Mouse (Mus musculus) intestine, embryonic 14.5 days (tissue): ENCODE results near the gene Psma5. TPM values are rescaled to one million over a fixed set of nuclear protein-coding genes. Genes with fewer than 3 reads are reported as not detected.

Experiments
- ATAC-seq: fragments of 200-750 bp; cut with Nextera tagmentation; replicated peaks from 2 replicates; pipeline ENCODE4 v1.8.0; 2017; ENCODE audit warnings: low read depth, moderate number of reproducible peaks, moderate TSS enrichment, moderate library complexity; ENCODE audit not compliant: low FRiP score, low TSS enrichment
- DNase-seq: peaks from one replicate; pipeline ENCODE4 v3.0.0-alpha.2; 2018; ENCODE audit warnings: low spot score
- H3K27ac ChIP-seq: fragments of 300-500 bp; sonication (generic); 2 replicates; pipeline ENCODE4 v1.5.1; 2014; ENCODE audit warnings: low read depth, mild to moderate bottlenecking, control low read depth
- H3K27me3 ChIP-seq: fragments of 300-500 bp; sonication (generic); replicated peaks from 2 replicates; pipeline ENCODE4 v1.6.1; 2014; ENCODE audit warnings: low read length, control low read depth; ENCODE audit not compliant: control insufficient read depth, insufficient read depth
- H3K36me3 ChIP-seq: fragments of 300-500 bp; sonication (generic); 2 replicates; pipeline ENCODE4 v1.6.1; 2014; ENCODE audit warnings: low read length, control low read depth; ENCODE audit not compliant: control insufficient read depth, insufficient read depth
- H3K4me1 ChIP-seq: fragments of 300-500 bp; sonication (generic); replicated peaks from 2 replicates; pipeline ENCODE4 v1.6.1; 2014; ENCODE audit warnings: low read length, control low read depth, mixed read lengths; ENCODE audit not compliant: control insufficient read depth, insufficient read depth
- H3K4me2 ChIP-seq: fragments of 300-500 bp; sonication (generic); 2 replicates; pipeline ENCODE4 v1.6.1; 2014; ENCODE audit warnings: low read length
- H3K4me3 ChIP-seq: fragments of 300-500 bp; sonication (generic); 2 replicates; pipeline ENCODE4 v1.5.1; 2014; ENCODE audit warnings: low read depth, low read length, control low read depth, mixed read lengths
- H3K9ac ChIP-seq: fragments of 300-500 bp; sonication (generic); 2 replicates; pipeline ENCODE4 v1.6.1; 2014; ENCODE audit warnings: mild to moderate bottlenecking, low read length
- H3K9me3 ChIP-seq: fragments of 300-500 bp; sonication (generic); 2 replicates; pipeline ENCODE4 v1.6.1; 2016; ENCODE audit warnings: low read length, control low read depth; ENCODE audit not compliant: control insufficient read depth
- WGBS: fragments of 180-500 bp; shearing (Covaris S2); extraction: QIAGEN DNeasy Blood & Tissue Kit; methylation state at CpG from one replicate; pipeline ENCODE4 v1.1.7; 2014; 5-methylcytosine and 5-hydroxymethylcytosine counted together
- polyA plus RNA-seq: library from polyadenylated mRNA; unstranded; fragments of >200 nt; fragmentation: Nextera tagmentation; extraction: Ambion mirVana; gene quantifications from 2 replicates; pipeline ENCODE4 v1.2.1, GENCODE M21; 2014

Psma5 gene
- polyA plus RNA-seq, 1 experiment from 2014 or later, result 319 TPM

DNA sequence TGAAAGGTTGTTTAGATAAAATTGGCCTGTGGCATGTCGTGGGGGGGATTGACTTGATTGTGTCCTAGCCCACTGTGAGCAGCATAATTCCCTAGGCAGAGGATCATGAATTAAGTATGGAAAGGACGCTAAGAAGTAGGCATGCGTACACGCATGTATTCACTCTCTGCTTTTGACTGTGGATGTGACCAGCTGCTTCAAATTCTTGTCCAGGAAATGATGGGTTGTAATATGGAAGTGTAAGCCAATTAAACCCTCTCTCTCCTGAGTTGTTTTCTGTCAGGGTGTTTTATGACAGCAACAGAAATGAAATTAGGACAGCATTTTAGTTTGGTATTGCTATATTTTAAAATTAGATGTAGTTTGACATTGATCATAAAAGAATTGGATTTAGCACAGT, 68.1 kb downstream of the Psma5 start:
- Histone ChIP-seq H3K27ac (no peak overlapping the region), H3K9ac (no peak overlapping the region), H3K4me2 (no peak overlapping the region), H3K4me1 (no peaks in the 10 kb centered on the region), H3K4me3 (no peak overlapping the region), H3K9me3 (no peaks in the 10 kb centered on the region), H3K27me3 (no peaks in the 10 kb centered on the region), H3K36me3 (no peaks in the 10 kb centered on the region)
- DNase-seq (no peak), ATAC-seq (no peak)
- 85% methylated on average over 4 of the region's 4 CpGs for WGBS

DNA sequence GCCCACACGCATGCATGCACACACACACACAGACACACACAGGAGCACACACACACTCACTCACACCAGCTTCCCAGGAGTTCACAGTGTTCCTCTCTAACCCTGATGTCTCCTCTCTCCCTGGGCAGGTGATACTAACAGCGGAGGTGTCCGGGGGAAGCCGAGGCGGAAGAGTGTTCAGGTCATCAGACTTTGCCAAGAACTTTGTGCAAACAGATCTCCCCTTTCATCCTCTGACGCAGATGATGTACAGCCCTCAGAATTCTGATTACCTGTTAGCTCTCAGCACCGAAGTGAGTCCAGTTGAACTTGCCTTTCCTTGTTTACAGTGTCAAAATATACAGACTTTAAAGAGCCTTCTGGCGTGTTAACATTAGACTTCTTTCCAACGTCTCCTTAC, 68.8 kb downstream of the Psma5 start:
- DNase-seq, result no peak
- WGBS, result 79% methylated on average over 9 of the region's 9 CpGs
- Histone ChIP-seq H3K27ac (no peak overlapping the region), H3K4me3 (no peak overlapping the region), H3K36me3 (no peaks in the 10 kb centered on the region), H3K9me3 (no peaks in the 10 kb centered on the region), H3K27me3 (no peaks in the 10 kb centered on the region), H3K4me2 (no peak overlapping the region), H3K4me1 (no peaks in the 10 kb centered on the region), H3K9ac (no peak overlapping the region)
- ATAC-seq, result no peak

GRCm38 (mm10) chr3:108327275-108327674, 70.5 kb downstream of the Psma5 start:
- Histone ChIP-seq H3K9me3 (no peaks in the 10 kb centered on the region), H3K4me1 (no peaks in the 10 kb centered on the region), H3K36me3 (peaks cover 4% of the 10 kb centered on the region; the same call in 1 of the 2 replicates), H3K4me2 (no peak overlapping the region), H3K27me3 (no peaks in the 10 kb centered on the region), H3K27ac (no peak overlapping the region), H3K4me3 (no peak overlapping the region), H3K9ac (no peak overlapping the region)
- WGBS, result 90% methylated on average over 8 of the region's 8 CpGs
- ATAC-seq, result no peak
- DNase-seq, result no peak

- 71% methylated on average over 3 of the region's 3 CpGs for WGBS
- no peak overlapping the region for H3K4me2 ChIP-seq
- H3K9ac ChIP-seq, result no peak overlapping the region
- H3K4me1 ChIP-seq, result no peaks in the 10 kb centered on the region
- ATAC-seq, result no peak
- no peaks in the 10 kb centered on the region for H3K9me3 ChIP-seq
- H3K27me3 ChIP-seq, result no peaks in the 10 kb centered on the region
- H3K27ac ChIP-seq, result peak overlapping the region; percentile 34; the same call in 1 of the 2 replicates
- no peak for DNase-seq
- H3K4me3 ChIP-seq, result no peak overlapping the region
- peaks cover 4% of the 10 kb centered on the region; the same call in 1 of the 2 replicates for H3K36me3 ChIP-seq
These were observed 71.2 kb downstream of the Psma5 start for GRCm38 (mm10) chr3:108327916-108328315.

- DNase-seq, result no peak
- H3K27ac ChIP-seq, result peak overlapping the region; percentile 34; the same call in 1 of the 2 replicates
- H3K4me1 ChIP-seq, result no peaks in the 10 kb centered on the region
- no peak overlapping the region for H3K9ac ChIP-seq
- peaks cover 4% of the 10 kb centered on the region; the same call in 1 of the 2 replicates for H3K36me3 ChIP-seq
- no peak overlapping the region for H3K4me2 ChIP-seq
- no peaks in the 10 kb centered on the region for H3K27me3 ChIP-seq
- ATAC-seq, result no peak
- 48% methylated on average over 9 of the region's 9 CpGs for WGBS
- H3K4me3 ChIP-seq, result no peak overlapping the region
- no peaks in the 10 kb centered on the region for H3K9me3 ChIP-seq
These were observed 71.7 kb downstream of the Psma5 start for GRCm38 (mm10) chr3:108328441-108328841.

Other genes with a start within 250 kb of the Psma5 start
- 186 and 220 TPM in 2 replicates for gene Gstm1, start 239.0 kb upstream of the Psma5 start, polyA plus RNA-seq
- 20.4 and 20.6 TPM in 2 replicates for gene Gstm4, start 212.0 kb upstream of the Psma5 start, polyA plus RNA-seq
- gene Ampd2, start 170.3 kb upstream of the Psma5 start, polyA plus RNA-seq, result 38.6 and 42.2 TPM in 2 replicates
- 0.93 and 1.6 TPM in 2 replicates for gene Gnat2, start 164.1 kb upstream of the Psma5 start, polyA plus RNA-seq
- 171 and 182 TPM in 2 replicates for gene Gnai3, start 110.8 kb upstream of the Psma5 start, polyA plus RNA-seq
- gene Gpr61, start 102.0 kb upstream of the Psma5 start, polyA plus RNA-seq, result 0.04 and 0.26 TPM in 2 replicates
- 3.0 and 3.5 TPM in 2 replicates for gene Amigo1, start 70.6 kb upstream of the Psma5 start, polyA plus RNA-seq
- gene Cyb561d1, start 55.7 kb upstream of the Psma5 start, polyA plus RNA-seq, result 2.3 and 2.6 TPM in 2 replicates
- 15.3 and 15.5 TPM in 2 replicates for gene Atxn7l2, start 46.0 kb upstream of the Psma5 start, polyA plus RNA-seq
- 0.08 and 0.36 TPM in 2 replicates for gene Sypl2, start 30.3 kb upstream of the Psma5 start, polyA plus RNA-seq
- 11.4 and 13.5 TPM in 2 replicates for gene Sort1, start 27.2 kb downstream of the Psma5 start, polyA plus RNA-seq
- not detected in 2 replicates for gene Mybphl, start 108.0 kb downstream of the Psma5 start, polyA plus RNA-seq
- 35.1 and 41.4 TPM in 2 replicates for gene Psrc1, start 126.9 kb downstream of the Psma5 start, polyA plus RNA-seq
- 7.8 and 7.9 TPM in 2 replicates for gene Celsr2, start 158.6 kb downstream of the Psma5 start, polyA plus RNA-seq
- gene Sars, start 188.3 kb downstream of the Psma5 start, polyA plus RNA-seq, result 136 and 140 TPM in 2 replicates